Mouse (Mus musculus): ENCODE data around the gene Apbb2.

The Apbb2 gene

GRCm38 (mm10) chr5:66549691-66550090 lies 68.9 kb downstream of the Apbb2 start:
- no peak for DNase-seq (ENCODE audit: extremely low spot score, low spot score)

DNA sequence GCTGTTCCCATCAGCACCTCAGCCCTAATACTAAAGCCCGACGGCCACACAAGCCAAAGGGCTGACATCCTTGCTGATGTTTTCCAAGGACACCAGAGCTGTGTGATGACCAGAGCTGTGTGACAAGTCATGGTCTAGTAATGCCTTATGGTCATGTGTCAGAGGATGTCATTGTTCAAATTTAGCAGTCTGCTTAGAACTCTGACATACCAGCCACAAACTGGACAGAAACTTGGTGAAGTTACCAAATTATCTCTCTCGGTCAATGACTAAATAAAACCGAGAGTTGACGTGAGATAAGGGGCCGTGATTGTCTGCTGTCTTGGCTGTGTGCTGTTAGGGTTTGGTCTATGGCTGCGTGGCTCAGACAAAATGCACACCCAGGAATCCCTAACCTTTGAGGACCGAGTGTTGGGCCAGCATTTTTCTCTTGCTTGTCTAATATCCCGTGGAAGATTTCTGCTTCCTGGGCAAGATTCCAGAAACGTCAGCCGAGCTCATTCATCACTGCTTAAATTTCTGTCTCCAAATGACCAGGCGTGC lies 71.5 kb downstream of the Apbb2 start:
- no peak for DNase-seq (ENCODE audit: extremely low spot score, low spot score)

DNA sequence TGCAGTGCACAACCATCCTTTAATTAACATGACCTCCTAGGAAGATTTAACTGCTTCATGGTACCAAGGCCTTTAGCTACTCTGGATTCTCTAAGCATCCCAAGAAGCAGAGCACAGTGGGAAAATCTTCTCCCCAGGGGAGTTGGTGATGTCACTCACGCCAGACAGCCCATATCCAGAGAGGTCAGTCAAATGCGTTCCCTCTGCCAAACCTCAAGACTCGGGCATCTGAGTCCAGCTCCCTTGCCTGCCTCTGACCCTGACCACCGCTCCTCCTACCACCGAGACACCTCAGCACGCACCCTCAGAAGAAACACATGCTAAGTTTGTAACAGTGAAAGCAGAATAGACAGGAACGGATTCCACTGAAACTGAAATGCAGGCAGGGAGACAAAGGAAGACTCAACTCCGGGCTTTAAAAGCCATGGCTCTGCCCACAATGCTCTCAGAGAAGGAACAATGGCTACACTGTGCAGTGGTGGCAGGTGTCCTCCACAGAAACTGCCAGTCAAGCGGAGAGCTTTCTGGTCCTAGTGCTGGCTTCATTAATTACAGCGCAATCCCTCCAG lies 72.9 kb downstream of the Apbb2 start:
- DNase-seq (ENCODE audit: extremely low spot score, low spot score): no peak

DNA sequence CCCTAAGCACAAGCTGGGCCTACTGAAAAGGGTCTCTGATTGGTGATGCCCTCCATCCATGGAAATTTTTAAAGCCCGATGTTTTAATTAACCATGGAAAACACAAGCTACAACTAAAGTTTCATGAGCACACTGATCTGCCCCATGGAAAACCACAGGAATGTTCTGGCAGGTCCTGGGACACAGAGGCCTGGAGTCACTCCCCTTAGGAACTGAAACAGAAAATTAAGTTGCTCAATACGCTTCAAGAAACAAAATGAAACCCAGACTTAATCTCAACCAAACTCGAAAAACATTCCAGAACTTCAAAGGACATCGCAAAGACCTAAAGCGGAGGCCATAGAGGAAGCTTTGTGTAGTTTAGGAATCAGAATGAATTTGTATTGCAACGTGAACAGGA lies 74.8 kb downstream of the Apbb2 start:
- DNase-seq (ENCODE audit: extremely low spot score, low spot score): no peak

DNA sequence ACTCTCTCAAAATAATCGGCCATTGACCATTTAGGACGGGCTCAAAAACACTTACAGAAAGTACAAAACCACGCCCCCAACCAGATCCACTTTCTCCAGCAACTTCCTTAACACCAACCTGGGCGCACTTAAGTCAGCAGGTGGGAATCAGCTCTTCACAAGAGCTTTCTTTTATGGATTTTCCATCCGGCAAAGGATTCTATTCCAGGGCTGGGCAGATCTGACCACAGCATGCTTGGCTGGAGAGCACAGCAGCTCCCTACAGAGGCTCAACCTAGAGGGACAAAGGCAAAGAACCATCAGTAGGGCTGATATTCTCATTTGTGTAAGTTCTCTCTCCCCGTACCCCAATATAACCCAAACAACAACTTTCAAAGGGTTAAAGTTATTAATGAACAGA lies 75.2 kb downstream of the Apbb2 start:
- no peak for DNase-seq (ENCODE audit: extremely low spot score, low spot score)

- no peak for DNase-seq (ENCODE audit: extremely low spot score, low spot score)
Observed at GRCm38 (mm10) chr5:66542521-66542920, 76.1 kb downstream of the Apbb2 start.

- no peak for DNase-seq (ENCODE audit: extremely low spot score, low spot score)
Observed at GRCm38 (mm10) chr5:66541385-66541784, 77.2 kb downstream of the Apbb2 start.

DNA sequence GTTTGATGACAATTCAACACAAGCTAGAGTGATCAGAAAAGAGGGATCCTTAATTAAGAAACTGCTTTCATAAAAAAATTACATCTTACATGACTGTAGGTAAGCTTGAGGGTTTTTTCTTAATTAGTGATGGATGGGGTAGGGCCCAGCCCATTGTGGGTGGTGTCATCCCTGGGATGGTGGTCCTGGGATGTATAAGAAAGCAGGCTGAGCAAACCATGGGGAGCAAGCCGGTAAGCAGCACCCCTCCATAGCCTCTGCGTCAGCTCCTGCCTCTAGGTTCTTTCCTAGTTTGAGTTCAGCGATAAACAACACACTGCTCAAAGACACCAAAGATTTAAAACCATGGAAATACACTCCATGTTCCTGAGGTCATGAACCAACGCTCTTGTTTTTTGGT lies 78.3 kb downstream of the Apbb2 start:
- DNase-seq (ENCODE audit: extremely low spot score, low spot score): no peak

- DNase-seq (ENCODE audit: extremely low spot score, low spot score): peak; percentile 8
Observed at GRCm38 (mm10) chr5:66537811-66538210, 80.8 kb downstream of the Apbb2 start.

DNA sequence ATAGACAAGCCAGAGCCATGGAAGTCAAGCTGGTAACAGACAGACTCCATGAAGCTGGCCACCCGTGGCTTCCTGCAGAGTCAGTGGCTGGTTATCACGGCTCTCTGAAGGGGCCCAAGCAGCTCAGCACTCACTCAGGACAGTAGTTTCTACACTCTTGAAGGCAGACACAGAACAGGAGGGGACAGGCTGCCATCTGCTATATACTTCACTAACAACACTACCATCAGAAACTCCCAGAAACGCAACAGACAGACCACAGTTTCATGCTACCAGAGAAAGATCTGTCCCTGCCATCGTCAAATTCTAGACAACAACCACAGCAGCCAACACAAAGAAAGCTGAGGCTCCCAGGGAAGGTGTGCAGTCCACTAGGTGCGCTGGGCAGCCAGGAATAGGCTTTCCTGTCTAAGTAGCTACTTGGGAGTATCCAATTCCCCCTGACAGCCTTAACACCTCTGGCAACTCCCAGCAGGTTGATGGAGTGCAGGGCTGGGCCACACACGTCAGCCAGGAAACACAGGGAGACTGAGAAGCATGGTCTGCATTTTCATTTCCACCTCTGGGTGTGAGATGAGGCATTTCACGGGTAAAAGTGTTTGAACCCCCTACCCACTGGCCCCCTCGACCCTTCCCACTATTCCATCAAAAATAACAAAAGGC lies 81.8 kb downstream of the Apbb2 start:
- DNase-seq (ENCODE audit: extremely low spot score, low spot score): no peak

DNA sequence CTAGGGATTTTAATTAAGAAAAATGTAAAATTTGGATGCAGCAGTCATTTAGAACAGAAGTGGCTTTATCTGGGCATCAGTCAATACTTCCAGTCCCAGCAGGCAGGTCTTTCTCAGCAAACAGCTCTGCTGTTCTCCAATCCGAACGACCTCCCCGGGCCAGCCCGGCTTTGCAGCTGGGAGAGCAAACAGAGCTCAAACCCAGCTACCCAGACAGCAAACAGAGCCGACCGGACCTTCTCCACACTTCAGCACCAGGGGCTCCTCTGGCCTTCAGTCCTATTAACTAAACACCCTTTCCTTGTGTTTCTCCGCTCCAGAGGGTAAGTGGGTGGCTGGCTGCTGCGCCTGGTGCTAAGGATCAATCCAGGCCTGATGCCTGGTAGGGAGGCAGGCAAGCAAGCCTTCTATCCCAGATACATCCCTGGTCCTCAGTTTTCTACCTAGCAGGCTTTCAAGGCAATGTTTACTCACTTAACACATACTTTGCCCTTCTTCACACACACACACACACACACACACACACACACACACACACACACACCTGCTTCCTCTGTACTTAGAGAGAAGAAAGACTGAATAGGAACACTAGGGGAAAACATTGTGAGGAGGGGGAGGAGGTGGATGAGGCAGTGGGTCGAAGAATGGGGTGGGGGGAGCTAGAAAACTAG lies 82.9 kb downstream of the Apbb2 start:
- no peak for DNase-seq (ENCODE audit: extremely low spot score, low spot score)

- DNase-seq (ENCODE audit: extremely low spot score, low spot score): no peak
Observed at GRCm38 (mm10) chr5:66533711-66534425, 84.7 kb downstream of the Apbb2 start.

DNA sequence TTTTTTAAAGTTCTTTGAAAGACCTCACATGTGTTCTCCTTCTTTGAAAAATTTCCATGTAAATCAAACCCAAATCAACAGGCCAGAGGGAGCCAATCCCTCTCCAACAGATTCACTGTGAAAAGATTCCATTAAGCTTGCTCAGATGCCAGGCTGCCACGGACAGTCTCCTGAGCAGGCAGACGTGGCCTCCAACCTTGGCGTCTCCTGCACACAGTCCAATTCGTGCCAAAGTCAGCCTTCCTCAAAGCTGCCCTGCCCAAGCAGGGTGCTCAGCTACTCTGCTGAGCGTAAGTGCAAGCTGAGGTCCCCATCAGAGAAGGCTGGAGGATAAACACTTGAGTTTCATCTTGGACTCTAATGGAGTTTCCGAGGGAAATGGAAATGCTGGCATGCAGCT lies 85.8 kb downstream of the Apbb2 start:
- DNase-seq (ENCODE audit: extremely low spot score, low spot score): no peak

DNA sequence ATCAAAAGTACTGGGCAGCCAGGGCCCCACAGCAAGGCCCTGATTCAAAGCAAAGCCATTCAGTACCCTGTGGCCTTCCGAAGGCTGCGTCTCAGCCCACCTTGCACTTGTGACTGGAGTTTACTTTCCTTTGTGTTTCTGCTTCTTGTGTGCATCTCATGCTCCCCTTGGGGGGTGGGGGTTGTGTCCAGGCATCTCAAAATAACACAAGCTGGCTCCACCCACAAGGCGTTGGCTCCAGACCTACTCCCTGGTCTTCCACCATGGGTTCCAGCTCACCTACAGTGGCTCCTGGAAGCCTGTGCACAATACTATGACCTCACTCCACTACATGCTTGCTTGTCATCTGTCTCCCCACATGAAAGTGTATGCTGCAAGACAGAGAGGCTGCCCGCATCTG lies 88.2 kb downstream of the Apbb2 start:
- DNase-seq (ENCODE audit: extremely low spot score, low spot score): no peak

DNA sequence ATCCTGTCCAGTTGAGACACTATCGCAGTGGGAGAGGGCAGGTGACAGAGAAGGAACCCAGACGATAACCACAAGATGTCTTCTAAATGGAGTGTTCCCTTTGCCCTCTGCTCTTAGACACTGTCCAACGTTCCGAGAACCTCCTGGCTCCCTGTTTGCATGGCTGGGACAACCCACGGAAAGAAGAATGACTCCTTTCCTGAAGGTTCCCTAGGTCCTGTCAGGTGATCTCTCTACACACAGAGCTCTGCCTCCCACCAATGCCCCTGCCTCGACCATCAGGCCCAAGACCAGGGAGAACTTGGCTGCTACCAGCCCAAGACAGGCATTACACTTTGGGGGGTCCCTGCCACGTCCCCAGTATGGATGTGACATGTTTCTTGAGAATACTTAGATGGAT lies 89.0 kb downstream of the Apbb2 start:
- DNase-seq (ENCODE audit: extremely low spot score, low spot score): no peak

GRCm38 (mm10) chr5:66528567-66528966 lies 90.0 kb downstream of the Apbb2 start:
- DNase-seq (ENCODE audit: extremely low spot score, low spot score): no peak

- no peak for DNase-seq (ENCODE audit: extremely low spot score, low spot score)
Observed at GRCm38 (mm10) chr5:66527090-66527489, 91.5 kb downstream of the Apbb2 start.

DNA sequence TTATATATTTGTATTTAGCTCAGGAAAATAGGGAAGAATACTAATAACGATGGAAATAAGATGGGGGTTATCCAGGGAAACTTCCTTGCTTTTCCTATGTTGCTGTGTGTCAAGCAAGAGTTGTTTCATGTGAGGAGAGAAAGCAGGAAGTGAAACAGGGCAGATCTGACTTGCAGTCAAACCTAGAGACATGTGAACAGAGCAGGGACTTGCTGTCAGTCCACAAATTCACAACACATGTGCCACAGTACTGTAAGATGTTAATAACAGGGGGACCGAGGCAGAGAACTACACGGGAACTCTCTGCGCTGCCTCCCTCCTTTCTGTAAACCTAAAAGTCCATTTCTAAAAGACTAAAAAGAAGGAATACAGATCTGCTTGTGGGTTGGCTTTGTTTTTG lies 93.6 kb downstream of the Apbb2 start:
- no peak for DNase-seq (ENCODE audit: extremely low spot score, low spot score)

- DNase-seq (ENCODE audit: extremely low spot score, low spot score): no peak
Observed at GRCm38 (mm10) chr5:66523681-66524503, 94.7 kb downstream of the Apbb2 start.

- no peak for DNase-seq (ENCODE audit: extremely low spot score, low spot score)
Observed at GRCm38 (mm10) chr5:66521250-66521649, 97.3 kb downstream of the Apbb2 start.

DNA sequence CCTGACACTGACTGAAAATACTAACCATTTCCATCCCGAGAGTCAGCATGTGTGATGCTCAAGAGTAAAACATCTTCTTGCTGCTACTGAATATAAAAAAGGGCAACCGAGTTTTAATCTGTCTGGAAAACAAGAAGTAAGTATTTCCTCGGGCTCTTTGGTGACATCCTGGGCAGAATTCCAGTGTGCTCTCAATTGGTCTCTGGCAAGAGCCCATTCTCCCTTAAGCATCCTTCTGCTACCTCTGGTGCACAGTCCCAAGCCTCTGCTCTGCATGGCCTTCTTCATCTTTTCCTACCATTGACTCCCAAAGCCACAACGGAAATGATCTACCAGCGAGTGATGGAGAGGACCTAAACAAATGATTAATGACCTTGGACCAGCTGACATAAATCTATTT lies 99.1 kb downstream of the Apbb2 start:
- no peak for DNase-seq (ENCODE audit: extremely low spot score, low spot score)

Measured in neural tube, embryonic 10.5 days (tissue).